In the genomic region with DNA sequence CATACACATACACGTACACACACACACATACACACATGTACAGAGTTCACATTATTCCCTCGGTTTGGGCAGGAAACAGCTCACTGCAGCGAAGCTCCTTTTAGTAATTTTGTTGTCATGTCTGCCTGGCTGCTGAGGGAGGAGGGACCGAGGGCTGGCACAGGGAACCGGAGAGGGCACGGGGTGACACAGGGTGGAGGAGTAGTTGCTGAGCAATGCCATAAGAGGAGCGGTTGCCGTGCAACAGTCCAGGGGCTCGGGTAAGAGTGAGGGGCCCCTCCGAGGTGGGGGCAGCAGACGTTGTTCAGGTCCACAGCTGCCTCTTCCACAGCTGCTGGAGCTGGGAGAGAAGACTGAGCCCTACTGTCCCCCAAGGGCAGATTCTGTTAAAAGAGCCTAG, we compare ENCODE assay signal across 23 mouse cellular contexts. TPM values are rescaled to one million over a fixed set of nuclear protein-coding genes. Genes with fewer than 3 reads are reported as not detected.
DNase-seq lines count a peak whose midpoint lies in the region; ATAC-seq lines count a peak whose summit lies in the region.
"Had no signal": no experiment of that assay in that cellular context is flagged by ENCODE, and none has a peak within 500 bp of the region (broad histone marks: within the 10 kb centered on the region; RNA-seq: fewer than 3 reads in every experiment).

No protein-coding gene starts in this region.

- no peak overlapping the region for H3K4me2 ChIP-seq in kidney, embryonic 14.5 days (replicated peaks; ENCODE audit: low read depth, low read length)
- no peak overlapping the region for H3K4me2 ChIP-seq in neural tube, embryonic 13.5 days
- H3K4me2 ChIP-seq in hindbrain, embryonic 15.5 days = no peak overlapping the region
- no peak overlapping the region for H3K4me2 ChIP-seq in neural tube, embryonic 14.5 days (ENCODE audit: low read depth, low read length)
- H3K4me2 ChIP-seq: embryonic facial prominence, embryonic 12.5 days; lung, embryonic 15.5 days had no signal

- H3K27me3 ChIP-seq in kidney, embryonic 14.5 days (ENCODE audit: control insufficient read depth, insufficient read depth, low read length) = no peaks in the 10 kb centered on the region
- no peaks in the 10 kb centered on the region for H3K27me3 ChIP-seq in neural tube, embryonic 13.5 days
- no peaks in the 10 kb centered on the region for H3K27me3 ChIP-seq in hindbrain, embryonic 15.5 days
- H3K27me3 ChIP-seq in neural tube, embryonic 14.5 days (ENCODE audit: control insufficient read depth, insufficient read depth, low read length) = no peaks in the 10 kb centered on the region
- H3K27me3 ChIP-seq: CH12.LX; embryonic facial prominence, embryonic 12.5 days; lung, embryonic 15.5 days had no signal

- H3K4me1 ChIP-seq in kidney, embryonic 14.5 days (ENCODE audit: control insufficient read depth, insufficient read depth, low read length) = no peaks in the 10 kb centered on the region; the same call in 1 of the 2 replicates
- H3K4me1 ChIP-seq in neural tube, embryonic 13.5 days (replicated peaks) = peaks cover 6% of the 10 kb centered on the region
- no peaks in the 10 kb centered on the region for H3K4me1 ChIP-seq in hindbrain, embryonic 15.5 days (replicated peaks)
- no peaks in the 10 kb centered on the region for H3K4me1 ChIP-seq in neural tube, embryonic 14.5 days (ENCODE audit: control insufficient read depth, insufficient read depth, low read length)
- H3K4me1 ChIP-seq: embryonic facial prominence, embryonic 12.5 days; lung, embryonic 15.5 days had no signal

- H3K9ac ChIP-seq in kidney, embryonic 14.5 days (ENCODE audit: low read depth, low read length) = no peak overlapping the region
- H3K9ac ChIP-seq in neural tube, embryonic 13.5 days = no peak overlapping the region
- H3K9ac ChIP-seq in hindbrain, embryonic 15.5 days = no peak overlapping the region
- H3K9ac ChIP-seq in neural tube, embryonic 14.5 days (replicated peaks; ENCODE audit: low read depth, low read length) = no peak overlapping the region
- H3K9ac ChIP-seq: embryonic facial prominence, embryonic 12.5 days; lung, embryonic 15.5 days had no signal

- H3K9me3 ChIP-seq in kidney, embryonic 14.5 days (ENCODE audit: control insufficient read depth, low read length) = no peaks in the 10 kb centered on the region
- H3K9me3 ChIP-seq in neural tube, embryonic 13.5 days = no peaks in the 10 kb centered on the region
- H3K9me3 ChIP-seq in hindbrain, embryonic 15.5 days = no peaks in the 10 kb centered on the region
- H3K9me3 ChIP-seq in neural tube, embryonic 14.5 days (ENCODE audit: control insufficient read depth, low read length) = no peaks in the 10 kb centered on the region
- H3K9me3 ChIP-seq: embryonic facial prominence, embryonic 12.5 days; lung, embryonic 15.5 days had no signal

- DNase-seq in kidney, adult 9 months = no peak
- DNase-seq in neural tube, embryonic 10.5 days (ENCODE audit: extremely low spot score, low spot score) = no peak
- no peak for DNase-seq in adrenal gland, postnatal 25 days
- DNase-seq: heart, adult 2 months; kidney, adult 11 months; kidney, postnatal 25 days; left cerebral cortex, postnatal 4 days; right cerebral cortex, postnatal 4 days; thymus, postnatal 4 days had no signal

- H3K27ac ChIP-seq in kidney, embryonic 14.5 days (ENCODE audit: low read depth, low read length) = no peak overlapping the region
- 0 out of 2 replicates have a peak overlapping the region, but pooled peaks have one; percentile 13 for H3K27ac ChIP-seq in neural tube, embryonic 13.5 days (replicated peaks)
- H3K27ac ChIP-seq in hindbrain, embryonic 15.5 days (replicated peaks) = no peak overlapping the region
- H3K27ac ChIP-seq in neural tube, embryonic 14.5 days (ENCODE audit: low read depth, low read length) = no peak overlapping the region
- H3K27ac ChIP-seq: embryonic facial prominence, embryonic 12.5 days; heart, adult 2 months; lung, embryonic 15.5 days had no signal

- no peaks in the 10 kb centered on the region for H3K36me3 ChIP-seq in kidney, embryonic 14.5 days (ENCODE audit: control insufficient read depth, insufficient read depth, low read length)
- H3K36me3 ChIP-seq in neural tube, embryonic 13.5 days = peaks cover 54% of the 10 kb centered on the region
- peaks cover 35% of the 10 kb centered on the region for H3K36me3 ChIP-seq in hindbrain, embryonic 15.5 days
- peaks cover 13% of the 10 kb centered on the region for H3K36me3 ChIP-seq in neural tube, embryonic 14.5 days (ENCODE audit: control insufficient read depth, insufficient read depth, low read length)
- H3K36me3 ChIP-seq: embryonic facial prominence, embryonic 12.5 days; lung, embryonic 15.5 days had no signal

- peak; percentile 36; the same call in 1 of the 2 replicates for ATAC-seq in kidney, embryonic 14.5 days (ENCODE audit: low FRiP score, low TSS enrichment)
- ATAC-seq in neural tube, embryonic 13.5 days (ENCODE audit: low read depth) = peak; percentile 34; the same call in 1 of the 2 replicates
- peak; percentile 31 for ATAC-seq in hindbrain, embryonic 15.5 days (ENCODE audit: low FRiP score, low read depth)
- ATAC-seq in neural tube, embryonic 14.5 days (ENCODE audit: low read depth) = peak; percentile 9; the same call in 1 of the 2 replicates
- no peak for ATAC-seq in CD4-positive, CD25-positive, alpha-beta regulatory T cell, adult 4 months

- WGBS in kidney, embryonic 14.5 days = 48% methylated on average over 11 of the region's 11 CpGs
- WGBS in neural tube, embryonic 13.5 days = 48% methylated on average over 11 of the region's 11 CpGs
- WGBS in hindbrain, embryonic 15.5 days = 42% methylated on average over 11 of the region's 11 CpGs
- WGBS in neural tube, embryonic 14.5 days = 47% methylated on average over 11 of the region's 11 CpGs

- no peak overlapping the region for H3K4me3 ChIP-seq in kidney, embryonic 14.5 days (ENCODE audit: low read length)
- no peak overlapping the region for H3K4me3 ChIP-seq in neural tube, embryonic 13.5 days
- H3K4me3 ChIP-seq in hindbrain, embryonic 15.5 days = no peak overlapping the region
- H3K4me3 ChIP-seq in neural tube, embryonic 14.5 days (ENCODE audit: low read depth, low read length) = no peak overlapping the region
- H3K4me3 ChIP-seq: embryonic facial prominence, embryonic 12.5 days; heart, adult 2 months; lung, embryonic 15.5 days had no signal

RNA-seq across cellular contexts. Expression of a gene that starts 2.4 kb away (rescaled TPM):
- polyA plus RNA-seq in kidney, embryonic 14.5 days (2014; fragmentation: Nextera tagmentation; extraction: Ambion mirVana) = 0.37 and 0.79 TPM in 2 replicates
- 15.4 and 17.1 TPM in 2 replicates for polyA plus RNA-seq in neural tube, embryonic 13.5 days (2015; fragmentation: Nextera tagmentation; extraction: Ambion mirVana)
- 18.6 and 19.9 TPM in 2 replicates for polyA plus RNA-seq in hindbrain, embryonic 15.5 days (2015; fragmentation: Nextera tagmentation; extraction: Ambion mirVana)
- 34.4 and 35.6 TPM in 2 replicates for polyA plus RNA-seq in neural tube, embryonic 14.5 days (2014; fragmentation: Nextera tagmentation; extraction: Ambion mirVana)
- total RNA-seq in adrenal gland, postnatal 25 days (2021) = 0.82 and 2.4 TPM in 2 replicates
- not detected for polyA plus RNA-seq in CD4-positive, CD25-positive, alpha-beta regulatory T cell, adult 4 months (2017; shearing (Covaris generic))
- total RNA-seq: CH12.LX; megakaryocyte progenitor cell, adult 5-6 weeks had no signal

RNA-seq across cellular contexts. Expression of a gene that starts 14.8 kb away (rescaled TPM):
- polyA plus RNA-seq in kidney, embryonic 14.5 days (2014; fragmentation: Nextera tagmentation; extraction: Ambion mirVana) = 2.3 and 3.3 TPM in 2 replicates
- 1.4 and 2.3 TPM in 2 replicates for polyA plus RNA-seq in neural tube, embryonic 13.5 days (2015; fragmentation: Nextera tagmentation; extraction: Ambion mirVana)
- polyA plus RNA-seq in hindbrain, embryonic 15.5 days (2015; fragmentation: Nextera tagmentation; extraction: Ambion mirVana) = 0.83 and 2.0 TPM in 2 replicates
- polyA plus RNA-seq in neural tube, embryonic 14.5 days (2014; fragmentation: Nextera tagmentation; extraction: Ambion mirVana) = 1.1 and 2.7 TPM in 2 replicates
- 0.97 TPM in 1 of 2 replicates, not detected in the other for total RNA-seq in adrenal gland, postnatal 25 days (2021)
- 10 to 100 TPM; 44.7 to 78.2 TPM for polyA plus RNA-seq in CD4-positive, CD25-positive, alpha-beta regulatory T cell, adult 4 months (2017; shearing (Covaris generic))

RNA-seq across cellular contexts. Expression of a gene that starts 31.6 kb away (rescaled TPM):
- 1.7 and 2.7 TPM in 2 replicates for polyA plus RNA-seq in kidney, embryonic 14.5 days (2014; fragmentation: Nextera tagmentation; extraction: Ambion mirVana)
- polyA plus RNA-seq in neural tube, embryonic 13.5 days (2015; fragmentation: Nextera tagmentation; extraction: Ambion mirVana) = 48.3 and 53.6 TPM in 2 replicates
- polyA plus RNA-seq in hindbrain, embryonic 15.5 days (2015; fragmentation: Nextera tagmentation; extraction: Ambion mirVana) = 81.5 and 84.8 TPM in 2 replicates
- 151 and 174 TPM in 2 replicates for polyA plus RNA-seq in neural tube, embryonic 14.5 days (2014; fragmentation: Nextera tagmentation; extraction: Ambion mirVana)
- total RNA-seq in adrenal gland, postnatal 25 days (2021) = 2.7 and 3.5 TPM in 2 replicates
- not detected for polyA plus RNA-seq in CD4-positive, CD25-positive, alpha-beta regulatory T cell, adult 4 months (2017; shearing (Covaris generic))
- total RNA-seq: CH12.LX; megakaryocyte progenitor cell, adult 5-6 weeks had no signal

RNA-seq across cellular contexts. Expression of a gene that starts 58.3 kb away (rescaled TPM):
- polyA plus RNA-seq in kidney, embryonic 14.5 days (2014; fragmentation: Nextera tagmentation; extraction: Ambion mirVana) = not detected in 2 replicates
- polyA plus RNA-seq in neural tube, embryonic 13.5 days (2015; fragmentation: Nextera tagmentation; extraction: Ambion mirVana) = not detected in 2 replicates
- not detected in 2 replicates for polyA plus RNA-seq in hindbrain, embryonic 15.5 days (2015; fragmentation: Nextera tagmentation; extraction: Ambion mirVana)
- not detected in 2 replicates for polyA plus RNA-seq in neural tube, embryonic 14.5 days (2014; fragmentation: Nextera tagmentation; extraction: Ambion mirVana)
- not detected in 2 replicates for total RNA-seq in adrenal gland, postnatal 25 days (2021)
- polyA plus RNA-seq in CD4-positive, CD25-positive, alpha-beta regulatory T cell, adult 4 months (2017; shearing (Covaris generic)) = not detected
- total RNA-seq: CH12.LX; common myeloid progenitor, adult 5-6 weeks; gastrocnemius, adult 8-10 months; heart, adult 2 months; heart, postnatal 25 days; layer of hippocampus, postnatal 14 days; left cerebral cortex, postnatal 4 days; megakaryocyte progenitor cell, adult 5-6 weeks had no signal
- polyA plus RNA-seq: embryonic facial prominence, embryonic 12.5 days; forebrain, embryonic 11.5 days; heart, adult 2 months; lung, embryonic 15.5 days had no signal

Comparison
In these comparisons a context has a peak if more than half of its experiments do, and no peak if none do; other contexts are left out.
1. RNA of a gene that starts 14.8 kb away (polyA plus RNA-seq): 44.7 to 78.2 TPM in CD4-positive, CD25-positive, alpha-beta regulatory T cell, adult 4 months; 2.3 to 3.3 TPM in kidney, embryonic 14.5 days, 1.1 to 2.7 TPM in neural tube, embryonic 14.5 days, 1.4 to 2.3 TPM in neural tube, embryonic 13.5 days and 0.83 to 2.0 TPM in hindbrain, embryonic 15.5 days; every median in the first group is over 10 times any median in the second.
2. RNA of a gene that starts 31.6 kb away (polyA plus RNA-seq): 151 to 174 TPM in neural tube, embryonic 14.5 days, 81.5 to 84.8 TPM in hindbrain, embryonic 15.5 days and 48.3 to 53.6 TPM in neural tube, embryonic 13.5 days; 1.7 to 2.7 TPM in kidney, embryonic 14.5 days and not detected in CD4-positive, CD25-positive, alpha-beta regulatory T cell, adult 4 months; every median in the first group is over 10 times any median in the second.